Mouse (Mus musculus) limb, embryonic 11.5 days (tissue): Measurements from ENCODE around the gene Poldip2. TPM values are rescaled to one million over a fixed set of nuclear protein-coding genes. Genes with fewer than 3 reads are reported as not detected.

ENCODE experiments used
- ATAC-seq: fragments of 200-750 bp; cut with Nextera tagmentation; 2 replicates; pipeline ENCODE4 v1.8.0; 2017; ENCODE audit warnings: low read depth; ENCODE audit not compliant: insufficient number of reproducible peaks, low FRiP score, low TSS enrichment
- DNase-seq: peaks from one replicate; pipeline ENCODE4 v3.0.0-alpha.2; 2015; ENCODE audit warnings: low spot score
- H3K27ac ChIP-seq: fragments of 300-500 bp; sonication (generic); replicated peaks from 2 replicates; pipeline ENCODE4 v1.5.1; 2014; ENCODE audit warnings: low read depth, mild to moderate bottlenecking, low read length
- H3K27me3 ChIP-seq: fragments of 300-500 bp; sonication (generic); 2 replicates; pipeline ENCODE4 v1.6.1; 2014; ENCODE audit warnings: mild to moderate bottlenecking, low read length, mixed read lengths; ENCODE audit not compliant: control insufficient read depth, insufficient read depth
- H3K36me3 ChIP-seq: fragments of 300-500 bp; sonication (generic); 2 replicates; pipeline ENCODE4 v1.6.1; 2014; ENCODE audit warnings: mild to moderate bottlenecking, low read length, moderate library complexity, mixed read lengths; ENCODE audit not compliant: control insufficient read depth, insufficient read depth
- H3K4me1 ChIP-seq: fragments of 300-500 bp; sonication (generic); 2 replicates; pipeline ENCODE4 v1.6.1; 2014; ENCODE audit warnings: low read length, mixed read lengths; ENCODE audit not compliant: control insufficient read depth, insufficient read depth
- H3K4me2 ChIP-seq: fragments of 300-500 bp; sonication (generic); 2 replicates; pipeline ENCODE4 v1.6.1; 2014; ENCODE audit warnings: low read depth, mild to moderate bottlenecking, moderate library complexity; ENCODE audit not compliant: severe bottlenecking
- H3K4me3 ChIP-seq: fragments of 300-500 bp; sonication (generic); 2 replicates; pipeline ENCODE4 v1.5.1; 2014; ENCODE audit warnings: low read depth, low read length
- H3K9ac ChIP-seq: fragments of 300-500 bp; sonication (generic); 2 replicates; pipeline ENCODE4 v1.6.1; 2014; ENCODE audit warnings: mild to moderate bottlenecking, low read length
- H3K9me3 ChIP-seq: fragments of 300-500 bp; sonication (generic); 2 replicates; pipeline ENCODE4 v1.6.1; 2016; ENCODE audit warnings: low read length; ENCODE audit not compliant: control insufficient read depth
- WGBS: fragments of 180-500 bp; shearing (Covaris S2); extraction: QIAGEN DNeasy Blood & Tissue Kit; methylation state at CpG from one replicate; pipeline ENCODE4 v1.1.7; 2014; 5-methylcytosine and 5-hydroxymethylcytosine counted together
- polyA plus RNA-seq: library from polyadenylated mRNA; unstranded; fragments of >200 nt; fragmentation: Nextera tagmentation; extraction: Ambion mirVana; gene quantifications from 2 replicates; pipeline ENCODE4 v1.2.1, GENCODE M21; 2014

The Poldip2 gene
- polyA plus RNA-seq, 1 experiment from 2014 or later: 164 TPM

- 4% methylated on average over 36 of the region's 36 CpGs for WGBS
These were observed 14.2 kb upstream of the Poldip2 start, which contains the start of gene Sarm1 for GRCm38 (mm10) chr11:78497544-78498522. Gene Sarm1 (minus strand): TSS chr11:78497754.

GRCm38 (mm10) chr11:78499004-78499403 is 13.0 kb upstream of the Poldip2 start, which contains the start of gene Vtn:
Gene Vtn (plus strand): TSS chr11:78499091.
- Histone ChIP-seq H3K27me3 (peaks cover 23% of the 10 kb centered on the region), H3K36me3 (no peaks in the 10 kb centered on the region), H3K27ac (no peak within 1 kb of the TSS), H3K4me1 (0 out of 2 replicates have a peak, but pooled peaks cover 4% of the 10 kb centered on the region), H3K9me3 (no peaks in the 10 kb centered on the region), H3K4me3 (peak within 1 kb of the TSS; percentile 56), H3K4me2 (peak within 1 kb of the TSS; percentile 98), H3K9ac (peak within 1 kb of the TSS; percentile 2; the same call in 1 of the 2 replicates)
- ATAC-seq (no peak), DNase-seq (no peak)
- 66% methylated on average over 7 of the region's 7 CpGs for WGBS

More at GRCm38 (mm10) chr11:78497544-78498522, 14.2 kb upstream of the Poldip2 start, which contains the start of gene Sarm1:
- ATAC-seq: peak; percentile 89
- H3K36me3 ChIP-seq: no peaks in the 10 kb centered on the region
- H3K4me3 ChIP-seq: peak within 1 kb of the TSS; percentile 56
- peak within 1 kb of the TSS; percentile 40 for H3K9ac ChIP-seq
- peak; percentile 97 for DNase-seq
- peaks cover 23% of the 10 kb centered on the region for H3K27me3 ChIP-seq
- H3K9me3 ChIP-seq: no peaks in the 10 kb centered on the region
- H3K4me1 ChIP-seq: 0 out of 2 replicates have a peak, but pooled peaks cover 4% of the 10 kb centered on the region
- H3K4me2 ChIP-seq: peak within 1 kb of the TSS; percentile 98
- H3K27ac ChIP-seq: no peak within 1 kb of the TSS

- Histone ChIP-seq H3K4me2 (no peak overlapping the region), H3K9ac (no peak overlapping the region), H3K4me3 (no peak overlapping the region), H3K27ac (no peak overlapping the region), H3K27me3 (peaks cover 21% of the 10 kb centered on the region), H3K9me3 (no peaks in the 10 kb centered on the region), H3K36me3 (no peaks in the 10 kb centered on the region), H3K4me1 (0 out of 2 replicates have a peak, but pooled peaks cover 4% of the 10 kb centered on the region)
- WGBS: 54% methylated on average over 16 of the region's 16 CpGs
- no peak for DNase-seq
- no peak for ATAC-seq
These were observed 12.4 kb upstream of the Poldip2 start for GRCm38 (mm10) chr11:78499543-78499942.

GRCm38 (mm10) chr11:78500623-78501202 is 11.3 kb upstream of the Poldip2 start:
- H3K9ac ChIP-seq: no peak overlapping the region
- ATAC-seq: no peak
- peaks cover 16% of the 10 kb centered on the region for H3K27me3 ChIP-seq

GRCm38 (mm10) chr11:78501529-78501928 is 10.5 kb upstream of the Poldip2 start:
- Histone ChIP-seq H3K4me2 (no peak overlapping the region), H3K36me3 (peaks cover under 1% of the 10 kb centered on the region; the same call in 1 of the 2 replicates), H3K27ac (no peak overlapping the region), H3K9ac (no peak overlapping the region), H3K4me3 (no peak overlapping the region), H3K4me1 (0 out of 2 replicates have a peak, but pooled peaks cover 4% of the 10 kb centered on the region), H3K9me3 (no peaks in the 10 kb centered on the region), H3K27me3 (peaks cover 8% of the 10 kb centered on the region)
- ATAC-seq (no peak), DNase-seq (no peak)
- WGBS: 78% methylated on average over 20 of the region's 20 CpGs

More at GRCm38 (mm10) chr11:78500623-78501202, 11.3 kb upstream of the Poldip2 start:
- Histone ChIP-seq H3K9me3 (no peaks in the 10 kb centered on the region), H3K36me3 (no peaks in the 10 kb centered on the region), H3K27ac (no peak overlapping the region), H3K4me3 (no peak overlapping the region), H3K4me1 (0 out of 2 replicates have a peak, but pooled peaks cover 4% of the 10 kb centered on the region), H3K4me2 (no peak overlapping the region)
- WGBS: 82% methylated on average over 9 of the region's 9 CpGs
- no peak for DNase-seq

- H3K36me3 ChIP-seq: peaks cover 7% of the 10 kb centered on the region; the same call in 1 of the 2 replicates
- 68% methylated on average over 7 of the region's 7 CpGs for WGBS
- DNase-seq (no peak), ATAC-seq (no peak)
- H3K27ac ChIP-seq: no peak within 1 kb of the TSS
- H3K9me3 ChIP-seq: no peaks in the 10 kb centered on the region
- H3K4me1 ChIP-seq: no peaks in the 10 kb centered on the region
- no peak within 1 kb of the TSS for H3K4me2 ChIP-seq
- no peak within 1 kb of the TSS for H3K4me3 ChIP-seq
- 0 out of 2 replicates have a peak, but pooled peaks cover 3% of the 10 kb centered on the region for H3K27me3 ChIP-seq
- no peak within 1 kb of the TSS for H3K9ac ChIP-seq
These were observed 8.9 kb upstream of the Poldip2 start, which contains the start of gene Sebox for GRCm38 (mm10) chr11:78502909-78503650. Gene Sebox (plus strand): TSS chr11:78503447.

GRCm38 (mm10) chr11:78505430-78505829 is 6.6 kb upstream of the Poldip2 start:
- ATAC-seq: no peak
- no peak overlapping the region for H3K27ac ChIP-seq
- WGBS: 80% methylated on average over 3 of the region's 3 CpGs
- no peak for DNase-seq
- no peaks in the 10 kb centered on the region for H3K9me3 ChIP-seq
- H3K4me1 ChIP-seq: no peaks in the 10 kb centered on the region
- H3K9ac ChIP-seq: no peak overlapping the region
- H3K4me2 ChIP-seq: no peak overlapping the region
- H3K4me3 ChIP-seq: no peak overlapping the region
- peaks cover 11% of the 10 kb centered on the region for H3K36me3 ChIP-seq
- H3K27me3 ChIP-seq: no peaks in the 10 kb centered on the region
